Mouse (Mus musculus): Measurements from ENCODE around the gene Gm6588. TPM values are rescaled to one million over a fixed set of nuclear protein-coding genes. Genes with fewer than 3 reads are reported as not detected.

Gm6588 gene
- polyA plus RNA-seq, 1 experiment = not detected

- WGBS = 77% methylated on average over 13 of the region's 13 CpGs
- H3K4me1 ChIP-seq (ENCODE audit: control insufficient read depth, insufficient read depth, insufficient read length) = no peaks in the 10 kb centered on the region
- H3K27me3 ChIP-seq (ENCODE audit: control insufficient read depth, insufficient read depth, low read length) = no peaks in the 10 kb centered on the region
- H3K27ac ChIP-seq (ENCODE audit: insufficient read depth, low read length) = no peak overlapping the region
- no peaks in the 10 kb centered on the region for H3K36me3 ChIP-seq (ENCODE audit: control insufficient read depth, insufficient read depth, low read length)
- no peak overlapping the region for H3K4me3 ChIP-seq (ENCODE audit: extremely low read depth, insufficient read depth, insufficient read length)
- no peak for DNase-seq (ENCODE audit: low read depth in 1 of 2, low spot score in 2 of 2)
- TF ChIP-seq CTCF (IDR thresholded peaks at IDR 0.05; ENCODE audit: extremely low read depth, insufficient read depth, insufficient read length, insufficient replicate concordance) (no peak), POLR2A (IDR thresholded peaks at IDR 0.05; ENCODE audit: low read depth, low read length) (no peak)
Observed at GRCm38 (mm10) chr5:112498921-112499917, 50.0 kb downstream of the Gm6588 start.

- no peak overlapping the region for H3K4me3 ChIP-seq (ENCODE audit: extremely low read depth, insufficient read depth, insufficient read length)
- no peak for TF ChIP-seq POLR2A (IDR thresholded peaks at IDR 0.05; ENCODE audit: low read depth, low read length)
- TF ChIP-seq CTCF (IDR thresholded peaks at IDR 0.05; ENCODE audit: extremely low read depth, insufficient read depth, insufficient read length, insufficient replicate concordance) = no peak
- 65% methylated on average over 8 of the region's 8 CpGs for WGBS
- no peaks in the 10 kb centered on the region for H3K36me3 ChIP-seq (ENCODE audit: control insufficient read depth, insufficient read depth, low read length)
- no peaks in the 10 kb centered on the region for H3K27me3 ChIP-seq (ENCODE audit: control insufficient read depth, insufficient read depth, low read length)
- no peaks in the 10 kb centered on the region for H3K4me1 ChIP-seq (ENCODE audit: control insufficient read depth, insufficient read depth, insufficient read length)
- H3K27ac ChIP-seq (ENCODE audit: insufficient read depth, low read length) = no peak overlapping the region
- no peak for DNase-seq (ENCODE audit: low read depth in 1 of 2, low spot score in 2 of 2)
Observed at GRCm38 (mm10) chr5:112499918-112500682, 50.9 kb downstream of the Gm6588 start.

Other genes with a start within 250 kb of the Gm6588 start
- 1.5 and 2.6 TPM in 2 replicates for gene Cryba4, start 196.9 kb upstream of the Gm6588 start, polyA plus RNA-seq (2012; rRNA removed)
- 0.25 and 0.46 TPM in 2 replicates for gene Crybb1, start 193.6 kb upstream of the Gm6588 start, polyA plus RNA-seq (2012; rRNA removed)
- 102 and 108 TPM in 2 replicates for gene Tpst2, start 172.7 kb upstream of the Gm6588 start, polyA plus RNA-seq (2012; rRNA removed)
- gene Tfip11, start 123.1 kb upstream of the Gm6588 start, polyA plus RNA-seq (2012; rRNA removed) = 29.8 and 36.5 TPM in 2 replicates
- 30.8 and 33.6 TPM in 2 replicates for gene Srrd, start 106.4 kb upstream of the Gm6588 start, polyA plus RNA-seq (2012; rRNA removed)
- gene Hps4, start 106.3 kb upstream of the Gm6588 start, polyA plus RNA-seq (2012; rRNA removed) = 36.9 and 45.9 TPM in 2 replicates
- not detected in 2 replicates for gene Gm6583, start 93.4 kb upstream of the Gm6588 start, polyA plus RNA-seq (2012; rRNA removed)
- 0.19 and 0.23 TPM in 2 replicates for gene Asphd2, start 54.6 kb upstream of the Gm6588 start, polyA plus RNA-seq (2012; rRNA removed)
- 0.34 and 0.42 TPM in 2 replicates for gene Sez6l, start 127.8 kb downstream of the Gm6588 start, polyA plus RNA-seq (2012; rRNA removed)